Mouse (Mus musculus): ENCODE data around the gene Col4a2.

The Col4a2 gene

GRCm38 (mm10) chr8:11323681-11324080 lies 11.1 kb downstream of the Col4a2 start:
- no peak for DNase-seq (ENCODE audit: low spot score in 2 of 2)

- no peak for DNase-seq (ENCODE audit: low spot score in 2 of 2)
Observed at GRCm38 (mm10) chr8:11324801-11325395, 12.3 kb downstream of the Col4a2 start.

GRCm38 (mm10) chr8:11327298-11327697 lies 14.7 kb downstream of the Col4a2 start:
- no peak for DNase-seq (ENCODE audit: low spot score in 2 of 2)

GRCm38 (mm10) chr8:11327722-11328417 lies 15.3 kb downstream of the Col4a2 start:
- DNase-seq (ENCODE audit: low spot score in 2 of 2): no peak

- DNase-seq (ENCODE audit: low spot score in 2 of 2): no peak
Observed at GRCm38 (mm10) chr8:11331561-11331960, 19.0 kb downstream of the Col4a2 start.

GRCm38 (mm10) chr8:11333746-11334145 lies 21.1 kb downstream of the Col4a2 start:
- DNase-seq (ENCODE audit: low spot score in 2 of 2): no peak

- no peak for DNase-seq (ENCODE audit: low spot score in 2 of 2)
Observed at GRCm38 (mm10) chr8:11334493-11334892, 21.9 kb downstream of the Col4a2 start.

- no peak for DNase-seq (ENCODE audit: low spot score in 2 of 2)
Observed at GRCm38 (mm10) chr8:11335238-11335637, 22.6 kb downstream of the Col4a2 start.

- DNase-seq (ENCODE audit: low spot score in 2 of 2): no peak
Observed at GRCm38 (mm10) chr8:11336346-11336745, 23.7 kb downstream of the Col4a2 start.

GRCm38 (mm10) chr8:11337642-11338041 lies 25.0 kb downstream of the Col4a2 start:
- DNase-seq (ENCODE audit: low spot score in 2 of 2): no peak

- DNase-seq (ENCODE audit: low spot score in 2 of 2): no peak
Observed at GRCm38 (mm10) chr8:11338507-11338906, 25.9 kb downstream of the Col4a2 start.

GRCm38 (mm10) chr8:11340310-11341110 lies 27.9 kb downstream of the Col4a2 start:
- no peak for DNase-seq (ENCODE audit: low spot score in 2 of 2)

GRCm38 (mm10) chr8:11341111-11341566 lies 28.5 kb downstream of the Col4a2 start:
- no peak for DNase-seq (ENCODE audit: low spot score in 2 of 2)

GRCm38 (mm10) chr8:11344459-11344858 lies 31.9 kb downstream of the Col4a2 start:
- DNase-seq (ENCODE audit: low spot score in 2 of 2): no peak

GRCm38 (mm10) chr8:11346225-11346624 lies 33.6 kb downstream of the Col4a2 start:
- no peak for DNase-seq (ENCODE audit: low spot score in 2 of 2)

GRCm38 (mm10) chr8:11347699-11348098 lies 35.1 kb downstream of the Col4a2 start:
- DNase-seq (ENCODE audit: low spot score in 2 of 2): no peak

- no peak for DNase-seq (ENCODE audit: low spot score in 2 of 2)
Observed at GRCm38 (mm10) chr8:11348622-11349021, 36.0 kb downstream of the Col4a2 start.

GRCm38 (mm10) chr8:11351355-11351754 lies 38.8 kb downstream of the Col4a2 start:
- no peak for DNase-seq (ENCODE audit: low spot score in 2 of 2)

GRCm38 (mm10) chr8:11352514-11352913 lies 39.9 kb downstream of the Col4a2 start:
- peak; percentile 55 to 62 for DNase-seq (ENCODE audit: low spot score in 2 of 2)

GRCm38 (mm10) chr8:11354800-11355451 lies 42.3 kb downstream of the Col4a2 start:
- no peak for DNase-seq (ENCODE audit: low spot score in 2 of 2)

- DNase-seq (ENCODE audit: low spot score in 2 of 2): no peak
Observed at GRCm38 (mm10) chr8:11355900-11356299, 43.3 kb downstream of the Col4a2 start.

GRCm38 (mm10) chr8:11356776-11357175 lies 44.2 kb downstream of the Col4a2 start:
- DNase-seq (ENCODE audit: low spot score in 2 of 2): no peak

Measured in right cerebral cortex, adult 2 months (tissue).